8 mouse cellular contexts compared by ENCODE assay signal in the genomic region with DNA sequence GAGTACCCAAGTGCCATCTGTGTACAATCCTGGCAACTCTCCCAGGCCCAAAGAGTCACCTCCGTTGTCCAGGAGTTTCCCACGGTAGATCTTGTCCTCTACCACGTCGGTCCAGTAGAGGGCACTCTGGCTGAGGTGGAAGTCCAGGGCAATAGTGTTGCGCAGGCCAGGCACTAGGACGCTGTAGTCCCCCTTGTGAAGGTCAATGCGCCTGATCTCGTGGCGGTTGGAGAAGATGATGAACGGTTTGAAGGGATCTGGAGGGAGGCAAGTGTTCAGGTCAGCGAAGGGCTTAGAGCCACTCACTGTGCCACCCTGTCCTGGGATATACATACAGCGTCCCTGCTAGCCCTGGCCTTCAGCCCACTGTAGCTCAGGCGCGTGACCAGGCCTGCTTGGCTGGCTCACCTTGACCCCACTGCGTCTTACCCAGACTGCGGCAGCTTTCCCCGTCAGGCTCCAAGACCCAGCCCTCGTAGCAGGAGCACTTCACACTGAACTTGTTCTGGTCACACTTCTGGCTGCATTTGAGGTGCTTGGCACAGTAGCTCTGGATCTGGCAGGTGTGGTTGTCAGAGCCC. TPM values are rescaled to one million over a fixed set of nuclear protein-coding genes. Genes with fewer than 3 reads are reported as not detected.
A peak's percentile ranks its signal among the peaks of the same experiment; 100 is the strongest.
DNase-seq lines count a peak whose midpoint lies in the region; ATAC-seq and TF ChIP-seq lines count a peak whose summit lies in the region.

No protein-coding gene starts in this region.

- no peaks in the 10 kb centered on the region for H3K9me3 ChIP-seq in intestine, embryonic 15.5 days
- no peaks in the 10 kb centered on the region for H3K9me3 ChIP-seq in lung, postnatal 0 days (ENCODE audit: low read length)

- H3K27me3 ChIP-seq in intestine, embryonic 15.5 days (replicated peaks) = no peaks in the 10 kb centered on the region
- H3K27me3 ChIP-seq in lung, postnatal 0 days (replicated peaks; ENCODE audit: insufficient read depth, low read length) = no peaks in the 10 kb centered on the region

- H3K4me3 ChIP-seq in intestine, embryonic 15.5 days (replicated peaks) = no peak overlapping the region
- H3K4me3 ChIP-seq in lung, postnatal 0 days (ENCODE audit: low read depth, low read length) = no peak overlapping the region

- H3K27ac ChIP-seq in intestine, embryonic 15.5 days = no peak overlapping the region
- H3K27ac ChIP-seq in lung, postnatal 0 days (ENCODE audit: low read length) = no peak overlapping the region

- no peak for TF ChIP-seq EP300 in lung, postnatal 0 days (IDR thresholded peaks at IDR 0.05)

- ATAC-seq in intestine, embryonic 15.5 days = peak; percentile 54
- peak; percentile 61 for ATAC-seq in lung, postnatal 0 days

- peak; percentile 63 to 72 for DNase-seq in urinary bladder, adult 18-20 months (ENCODE audit: low spot score in 2 of 2)
- DNase-seq in urinary bladder, postnatal 10 days (ENCODE audit: low spot score) = no peak
- DNase-seq in brain, adult 2 months (ENCODE audit: low read depth, low spot score) = peak; percentile 85
- peak; percentile 19 for DNase-seq in forelimb bud, embryonic 11.5 days (ENCODE audit: low read depth, low spot score)
- peak; percentile 77 for DNase-seq in lung, postnatal 0 days (ENCODE audit: low spot score)
- peak; percentile 67 for DNase-seq in right cerebral cortex, postnatal 14 days
- no peak for DNase-seq in yolk sac, embryonic 10.5 days (ENCODE audit: low spot score)

- no peak overlapping the region for H3K9ac ChIP-seq in intestine, embryonic 15.5 days
- H3K9ac ChIP-seq in lung, postnatal 0 days (replicated peaks; ENCODE audit: low read depth) = no peak overlapping the region

- 0 out of 2 replicates have a peak, but pooled peaks cover 3% of the 10 kb centered on the region for H3K4me1 ChIP-seq in intestine, embryonic 15.5 days (replicated peaks)
- H3K4me1 ChIP-seq in lung, postnatal 0 days (ENCODE audit: insufficient read depth, low read depth, low read length) = no peaks in the 10 kb centered on the region

- peak; percentile 86 for TF ChIP-seq CTCF in lung, postnatal 0 days (IDR thresholded peaks at IDR 0.05)

- H3K4me2 ChIP-seq in intestine, embryonic 15.5 days (replicated peaks) = no peak overlapping the region
- no peak overlapping the region for H3K4me2 ChIP-seq in lung, postnatal 0 days (replicated peaks; ENCODE audit: low read depth, low read length)

- H3K36me3 ChIP-seq in intestine, embryonic 15.5 days = peaks cover 72% of the 10 kb centered on the region
- 0 out of 2 replicates have a peak, but pooled peaks cover 4% of the 10 kb centered on the region for H3K36me3 ChIP-seq in lung, postnatal 0 days (ENCODE audit: insufficient read depth, low read length)

- 55% methylated on average over 18 of the region's 18 CpGs for WGBS in intestine, embryonic 15.5 days
- 56% methylated on average over 18 of the region's 18 CpGs for WGBS in lung, postnatal 0 days

RNA-seq across cellular contexts. Expression of a gene that starts 42.1 kb away (rescaled TPM):
- polyA plus RNA-seq in intestine, embryonic 15.5 days (2015; fragmentation: Nextera tagmentation; extraction: Ambion mirVana) = 4.9 and 5.7 TPM in 2 replicates
- 0.44 and 0.60 TPM in 2 replicates for polyA plus RNA-seq in lung, postnatal 0 days (2015; fragmentation: Nextera tagmentation; extraction: Ambion mirVana)

RNA-seq across cellular contexts. Expression of a gene that starts 44.5 kb away (rescaled TPM):
- 67.2 and 77.1 TPM in 2 replicates for polyA plus RNA-seq in intestine, embryonic 15.5 days (2015; fragmentation: Nextera tagmentation; extraction: Ambion mirVana)
- polyA plus RNA-seq in lung, postnatal 0 days (2015; fragmentation: Nextera tagmentation; extraction: Ambion mirVana) = 71.0 and 75.4 TPM in 2 replicates

RNA-seq across cellular contexts. Expression of a gene that starts 54.2 kb away (rescaled TPM):
- 147 and 149 TPM in 2 replicates for polyA plus RNA-seq in intestine, embryonic 15.5 days (2015; fragmentation: Nextera tagmentation; extraction: Ambion mirVana)
- polyA plus RNA-seq in lung, postnatal 0 days (2015; fragmentation: Nextera tagmentation; extraction: Ambion mirVana) = 27.1 and 31.0 TPM in 2 replicates

Comparison
In these comparisons a context has a peak if more than half of its experiments do, and no peak if none do; other contexts are left out.
1. DNase-seq: peak in urinary bladder, adult 18-20 months (2 of 2), brain, adult 2 months (single experiment), forelimb bud, embryonic 11.5 days (single experiment), lung, postnatal 0 days (single experiment) and right cerebral cortex, postnatal 14 days (single experiment); none in urinary bladder, postnatal 10 days (single experiment) and yolk sac, embryonic 10.5 days (single experiment).